Mouse (Mus musculus) heart, embryonic 16.5 days (tissue): ENCODE measurements around the gene Zfp85. TPM values are rescaled to one million over a fixed set of nuclear protein-coding genes. Genes with fewer than 3 reads are reported as not detected.

Source experiments
- polyA plus RNA-seq: library from polyadenylated mRNA; unstranded; fragments of >200 nt; fragmentation: Nextera tagmentation; extraction: Ambion mirVana; gene quantifications from 2 replicates; pipeline ENCODE4 v1.2.1, GENCODE M21; 2015

The Zfp85 gene
- polyA plus RNA-seq, 1 experiment from 2014 or later, result 3.6 TPM

Other genes starting within 250 kb of the Zfp85 start
- gene Gm26965, start 229.1 kb downstream of the Zfp85 start, polyA plus RNA-seq, result not detected in 2 replicates
- gene Zfp87, start 229.1 kb downstream of the Zfp85 start, polyA plus RNA-seq, result 16.8 and 18.2 TPM in 2 replicates
- 7.1 and 7.3 TPM in 2 replicates for gene Zfp748, start 201.4 kb downstream of the Zfp85 start, polyA plus RNA-seq
- gene Zfp729b, start 145.5 kb downstream of the Zfp85 start, polyA plus RNA-seq, result 2.6 and 2.7 TPM in 2 replicates
- not detected in 2 replicates for gene Gm49345, start 117.5 kb downstream of the Zfp85 start, polyA plus RNA-seq
- 1.6 TPM in 2 replicates for gene Zfp729a, start 117.4 kb downstream of the Zfp85 start, polyA plus RNA-seq
- 7.5 and 7.8 TPM in 2 replicates for gene Zfp738, start 68.2 kb downstream of the Zfp85 start, polyA plus RNA-seq
- 3.5 and 4.0 TPM in 2 replicates for gene Zfp65, start 26.1 kb downstream of the Zfp85 start, polyA plus RNA-seq
- gene Zfp493, start 24.5 kb upstream of the Zfp85 start, polyA plus RNA-seq, result 1.3 and 1.7 TPM in 2 replicates
- gene Zfp273, start 58.5 kb upstream of the Zfp85 start, polyA plus RNA-seq, result 4.4 and 4.5 TPM in 2 replicates
- gene Gm10037, start 75.9 kb upstream of the Zfp85 start, polyA plus RNA-seq, result 1.2 and 1.7 TPM in 2 replicates
- not detected in 2 replicates for gene BC048507, start 108.1 kb upstream of the Zfp85 start, polyA plus RNA-seq